Mouse (Mus musculus) erythroblast, embryonic 14.5 days (primary cell): Measurements from ENCODE around the gene Taf1d. TPM values are rescaled to one million over a fixed set of nuclear protein-coding genes. Genes with fewer than 3 reads are reported as not detected.

Experiments used
- H3K27me3 ChIP-seq: 2 replicates; pipeline ENCODE4 v1.6.1; 2012; ENCODE audit warnings: inconsistent platforms; ENCODE audit not compliant: control insufficient read depth
- H3K36me3 ChIP-seq: 2 replicates; pipeline ENCODE4 v1.6.1; 2012; ENCODE audit warnings: mild to moderate bottlenecking, inconsistent platforms; ENCODE audit not compliant: control insufficient read depth
- H3K4me1 ChIP-seq: 2 replicates; pipeline ENCODE4 v1.6.1; 2012; ENCODE audit warnings: inconsistent platforms; ENCODE audit not compliant: control insufficient read depth
- H3K4me3 ChIP-seq: replicated peaks from 2 replicates; pipeline ENCODE3; 2012; ENCODE audit warnings: moderate library complexity, mild to moderate bottlenecking, inconsistent platforms
- H3K9me3 ChIP-seq: 2 replicates; pipeline ENCODE4 v1.6.1; 2012; ENCODE audit warnings: low read length, inconsistent platforms, mixed read lengths; ENCODE audit not compliant: control insufficient read depth
- GATA1 ChIP-seq: IDR thresholded peaks from 2 replicates; pipeline ENCODE4 v1.6.1; 2012; ENCODE audit warnings: low read length, inconsistent platforms, mixed read lengths
- TAL1 ChIP-seq: IDR thresholded peaks from 3 replicates; pipeline ENCODE4 v1.6.1; 2012; ENCODE audit warnings: low read length, inconsistent platforms, mixed read lengths
- polyA plus RNA-seq: library from polyadenylated mRNA; stranded (reverse); fragments of >175 nt; gene quantifications from 2 replicates; pipeline ENCODE4 v1.2.3, GENCODE M21; 2012

Gene Taf1d
- polyA plus RNA-seq: 0.96 and 2.3 TPM in 2 replicates

DNA sequence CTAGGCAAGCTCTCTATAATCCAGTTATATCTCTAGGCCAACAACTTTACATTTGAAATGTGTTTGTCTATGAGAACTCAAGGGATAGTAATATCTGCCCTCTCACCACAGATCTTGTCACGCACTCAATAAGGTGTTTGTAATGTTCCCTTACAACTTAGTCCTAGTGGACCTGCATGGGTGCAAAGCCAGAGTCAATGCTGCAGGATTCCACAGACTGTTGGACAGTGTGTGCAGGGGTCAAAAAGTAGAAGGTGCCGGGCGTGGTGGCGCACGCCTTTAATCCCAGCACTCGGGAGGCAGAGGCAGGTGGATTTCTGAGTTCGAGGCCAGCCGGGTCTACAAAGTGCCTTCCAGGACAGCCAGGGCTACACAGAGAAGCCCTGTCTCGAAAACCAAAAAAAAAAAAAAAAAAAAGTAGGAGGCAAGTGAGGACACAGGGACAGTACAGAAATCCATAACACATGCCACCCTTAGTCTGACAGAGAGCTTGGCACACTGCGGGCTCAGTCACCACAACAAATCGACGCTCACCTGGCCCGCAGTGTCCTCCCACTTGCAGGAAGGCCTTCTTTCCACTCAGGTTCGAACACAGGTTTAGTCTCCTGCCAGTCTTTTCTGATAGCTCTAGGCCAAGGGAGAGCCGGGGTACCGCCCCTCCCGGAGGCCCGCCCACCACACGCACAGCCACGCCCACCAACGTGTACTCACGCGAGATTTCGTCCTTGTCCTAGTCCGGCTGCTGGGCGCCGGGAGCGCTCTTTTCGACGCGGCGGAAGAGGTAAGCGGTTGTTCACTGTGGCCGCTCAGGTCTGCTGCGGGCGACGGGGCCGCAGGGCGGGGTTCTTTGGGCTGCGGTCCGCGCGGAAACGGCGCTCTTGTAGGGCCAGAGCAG, at the start of gene Taf1d:
Gene Taf1d (plus strand): TSS at position 712 of the 895 bp plus-strand sequence.
- Histone ChIP-seq H3K36me3 (peaks cover 38% of the 10 kb centered on the region), H3K27me3 (no peaks in the 10 kb centered on the region), H3K9me3 (no peaks in the 10 kb centered on the region), H3K4me1 (peaks cover 46% of the 10 kb centered on the region), H3K4me3 (peak within 1 kb of the TSS; percentile 93)
- TF ChIP-seq GATA1: no peak
- TF ChIP-seq TAL1: no peak

GRCm38 (mm10) chr9:15256214-15256613, 49.8 kb upstream of the Taf1d start:
- TF ChIP-seq TAL1: no peak
- TF ChIP-seq GATA1: no peak
- Histone ChIP-seq H3K27me3 (no peaks in the 10 kb centered on the region), H3K9me3 (no peaks in the 10 kb centered on the region), H3K4me1 (no peaks in the 10 kb centered on the region), H3K36me3 (peaks cover 11% of the 10 kb centered on the region), H3K4me3 (no peak overlapping the region)

DNA sequence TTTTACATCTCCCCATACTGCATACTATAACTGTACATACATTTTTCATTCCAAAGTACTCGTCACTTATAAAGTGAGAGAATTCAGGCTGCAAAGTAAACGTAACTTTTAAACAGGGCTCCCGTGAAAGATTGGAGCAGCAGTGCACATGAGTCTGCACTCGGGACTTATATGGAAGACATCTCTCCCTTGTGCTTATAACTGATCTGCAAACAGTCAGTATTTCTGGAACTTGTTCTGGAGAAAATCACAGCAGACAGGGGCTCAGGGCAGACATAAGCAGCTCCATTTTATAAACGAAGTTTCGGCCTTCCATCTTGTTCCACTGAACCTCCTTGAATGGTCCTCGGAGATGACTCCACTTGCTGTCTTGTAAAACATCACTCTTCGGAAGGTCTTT, 44.0 kb upstream of the Taf1d start:
- Histone ChIP-seq H3K9me3 (no peaks in the 10 kb centered on the region), H3K36me3 (peaks cover 67% of the 10 kb centered on the region), H3K4me1 (no peaks in the 10 kb centered on the region), H3K4me3 (no peak overlapping the region), H3K27me3 (no peaks in the 10 kb centered on the region)
- TF ChIP-seq TAL1 (no peak), GATA1 (no peak)

DNA sequence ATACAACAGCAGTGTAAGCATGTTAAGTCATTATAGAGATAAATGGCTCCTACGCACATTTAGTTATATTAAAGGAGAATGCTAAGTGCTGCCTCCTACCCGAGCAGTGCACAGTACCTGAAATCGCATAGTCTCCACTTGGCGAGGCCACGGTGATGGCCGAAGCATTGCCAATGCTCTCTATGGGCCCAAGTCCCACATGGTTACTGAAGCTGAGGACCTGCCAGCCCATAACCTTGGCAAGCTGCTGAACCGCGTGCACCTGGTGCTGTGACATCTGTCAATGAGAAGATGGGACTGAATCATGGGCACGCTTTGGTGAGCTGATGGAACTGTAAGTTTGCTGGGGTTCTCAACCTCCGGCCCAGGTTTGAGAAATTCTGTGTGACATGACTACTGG, 42.5 kb upstream of the Taf1d start:
- H3K4me1 ChIP-seq: no peaks in the 10 kb centered on the region
- H3K36me3 ChIP-seq: peaks cover 82% of the 10 kb centered on the region
- no peaks in the 10 kb centered on the region for H3K27me3 ChIP-seq
- H3K9me3 ChIP-seq: no peaks in the 10 kb centered on the region
- no peak for TF ChIP-seq TAL1
- no peak for TF ChIP-seq GATA1
- H3K4me3 ChIP-seq: no peak overlapping the region

- Histone ChIP-seq H3K36me3 (peaks cover 86% of the 10 kb centered on the region), H3K4me3 (no peak overlapping the region), H3K4me1 (peaks cover 12% of the 10 kb centered on the region), H3K9me3 (no peaks in the 10 kb centered on the region), H3K27me3 (no peaks in the 10 kb centered on the region)
- TF ChIP-seq TAL1: no peak
- TF ChIP-seq GATA1: no peak
These were observed 32.0 kb upstream of the Taf1d start for GRCm38 (mm10) chr9:15273981-15274380.

DNA sequence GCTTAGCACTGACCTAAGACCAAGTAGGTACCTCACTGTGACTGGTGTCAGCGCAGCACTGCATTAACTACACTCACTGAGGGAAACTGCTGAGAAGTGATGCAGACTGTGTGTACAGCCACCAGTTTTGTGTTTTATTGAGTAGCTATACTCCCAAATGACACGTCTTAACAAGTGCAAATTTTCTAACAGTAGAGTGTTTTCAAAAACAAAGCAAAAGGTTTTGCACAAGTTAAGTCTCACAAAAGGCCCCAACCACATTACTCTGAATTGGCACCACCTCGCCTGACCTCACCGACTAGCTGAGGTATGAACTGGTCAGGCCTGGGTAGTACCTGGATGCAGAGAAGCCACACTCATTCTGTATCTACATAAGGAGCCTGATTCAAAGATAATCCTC, 29.2 kb upstream of the Taf1d start:
- H3K4me3 ChIP-seq: no peak overlapping the region
- H3K27me3 ChIP-seq: no peaks in the 10 kb centered on the region
- peaks cover 58% of the 10 kb centered on the region for H3K36me3 ChIP-seq
- no peaks in the 10 kb centered on the region for H3K9me3 ChIP-seq
- no peak for TF ChIP-seq TAL1
- no peak for TF ChIP-seq GATA1
- H3K4me1 ChIP-seq: peaks cover 29% of the 10 kb centered on the region

DNA sequence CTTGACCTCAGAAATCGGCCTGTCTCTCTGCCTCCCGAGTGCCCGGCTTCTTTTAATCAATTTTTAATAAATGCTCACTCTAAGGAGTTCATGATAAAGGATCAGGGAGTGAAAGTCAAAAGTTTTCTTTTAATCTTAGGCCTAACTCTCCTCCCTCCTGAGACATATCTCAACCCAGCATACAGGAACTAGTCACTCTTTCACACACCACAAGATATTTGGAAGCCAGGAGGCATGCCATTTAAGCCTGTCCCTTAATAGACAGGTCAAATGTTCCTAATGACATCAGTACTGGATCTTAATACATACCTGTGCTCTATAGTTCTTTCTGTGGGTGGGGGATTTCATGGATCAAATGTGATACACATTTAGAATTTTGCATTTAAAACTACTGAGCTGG, 27.7 kb upstream of the Taf1d start:
- Histone ChIP-seq H3K27me3 (no peaks in the 10 kb centered on the region), H3K4me1 (peaks cover 32% of the 10 kb centered on the region), H3K9me3 (no peaks in the 10 kb centered on the region), H3K36me3 (peaks cover 43% of the 10 kb centered on the region), H3K4me3 (peak overlapping the region; percentile 8)
- no peak for TF ChIP-seq TAL1
- no peak for TF ChIP-seq GATA1

DNA sequence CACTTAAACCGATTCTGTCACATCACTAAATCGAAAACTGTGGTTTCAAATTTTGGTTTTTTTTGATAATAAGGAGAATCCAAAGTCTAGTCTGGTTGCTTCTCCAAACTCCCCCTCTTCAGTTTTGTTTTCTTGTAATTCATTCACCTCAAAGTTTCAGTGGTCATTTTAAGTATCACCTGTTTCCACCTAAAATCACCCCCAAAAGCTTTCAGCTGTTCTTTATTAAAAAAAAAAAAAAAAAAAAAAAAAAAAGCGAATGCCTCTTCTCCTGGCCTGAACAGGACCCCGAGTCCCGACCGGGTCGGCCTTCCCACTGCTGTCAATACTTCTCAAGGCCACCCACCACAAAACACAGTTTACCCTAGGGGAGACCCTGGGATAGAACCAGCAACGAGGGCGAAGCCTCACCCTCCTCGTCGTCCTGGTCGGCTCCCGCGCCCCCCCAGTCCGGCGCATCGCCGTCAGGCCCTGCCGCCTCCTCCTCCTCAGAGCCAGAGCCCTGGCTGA, 26.8 kb upstream of the Taf1d start:
- Histone ChIP-seq H3K36me3 (peaks cover 34% of the 10 kb centered on the region), H3K27me3 (no peaks in the 10 kb centered on the region), H3K4me1 (peaks cover 32% of the 10 kb centered on the region), H3K4me3 (peak overlapping the region; percentile 81), H3K9me3 (no peaks in the 10 kb centered on the region)
- no peak for TF ChIP-seq GATA1
- no peak for TF ChIP-seq TAL1

DNA sequence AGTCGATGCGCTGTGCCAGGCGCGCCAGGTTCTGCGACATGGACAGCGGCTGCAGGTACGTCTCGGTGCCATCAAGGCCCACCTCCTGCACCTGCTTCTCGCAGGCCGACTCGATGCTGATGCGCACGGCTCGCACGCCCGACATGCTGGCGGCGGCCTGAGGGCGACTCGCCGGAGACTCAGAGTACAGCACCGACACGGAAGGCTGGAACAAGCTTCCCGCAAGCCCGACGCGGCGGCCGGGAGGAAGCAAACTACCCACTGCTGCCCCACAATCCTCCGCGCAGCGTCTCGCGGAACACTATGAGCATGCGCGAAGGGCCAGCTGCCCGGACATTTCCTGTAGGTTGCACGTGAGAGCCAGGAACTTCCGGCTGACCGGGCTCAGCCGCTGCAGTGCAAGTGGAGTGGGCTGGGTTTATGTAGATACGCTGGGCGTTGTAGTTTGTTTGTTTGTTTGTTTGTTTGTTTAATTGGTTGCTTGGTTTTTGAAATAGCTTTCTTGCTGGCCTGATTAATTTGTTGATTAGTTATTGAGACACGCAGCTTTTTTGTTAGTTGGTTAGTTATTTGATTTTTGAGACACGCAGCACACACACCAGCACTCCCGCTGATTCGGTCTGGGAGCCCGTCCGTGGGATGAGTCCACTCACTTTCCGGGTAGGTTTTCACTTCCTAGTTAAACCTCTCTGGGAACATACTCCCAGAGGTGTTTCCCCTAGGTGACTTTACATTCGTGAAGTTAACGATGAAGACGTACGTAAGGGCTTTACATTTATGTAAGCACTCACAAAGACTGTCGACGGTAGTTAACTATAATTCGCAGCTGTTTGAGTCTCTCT, 26.1 kb upstream of the Taf1d start, which contains the start of gene Med17:
Gene Med17 (minus strand): TSS at position 283 of the 842 bp plus-strand sequence.
- Histone ChIP-seq H3K27me3 (no peaks in the 10 kb centered on the region), H3K36me3 (peaks cover 28% of the 10 kb centered on the region), H3K4me3 (peak within 1 kb of the TSS; percentile 81), H3K9me3 (no peaks in the 10 kb centered on the region), H3K4me1 (peaks cover 32% of the 10 kb centered on the region)
- no peak for TF ChIP-seq TAL1
- no peak for TF ChIP-seq GATA1
